Mouse (Mus musculus): Measurements from ENCODE around the gene Vav3. TPM values are rescaled to one million over a fixed set of nuclear protein-coding genes. Genes with fewer than 3 reads are reported as not detected.

Gene Vav3
- polyA plus RNA-seq, 1 experiment from 2014 or later: 13.6 TPM

DNA sequence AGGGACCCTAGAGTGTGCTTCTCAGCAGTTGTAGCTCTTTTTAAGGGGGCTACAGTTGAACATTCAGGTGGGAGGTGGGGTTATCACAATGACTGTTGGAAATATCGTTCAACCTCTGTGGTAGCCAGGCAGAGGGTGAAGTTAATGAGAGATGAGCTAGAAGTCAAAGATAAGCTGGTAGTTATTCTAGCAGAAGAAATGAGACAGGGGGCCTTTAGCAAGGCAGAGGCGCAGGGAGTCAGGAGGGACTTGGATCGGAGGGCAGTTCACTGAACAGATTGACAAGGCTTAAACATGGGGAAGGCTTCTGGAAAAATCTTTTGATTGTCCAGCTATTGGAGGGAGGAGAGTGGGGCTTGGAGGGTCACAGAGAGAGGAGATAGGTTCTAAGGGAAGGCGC lies 147.4 kb downstream of the Vav3 start:
- no peak overlapping the region for H3K27ac ChIP-seq (replicated peaks in 1 of 2; ENCODE audit: control insufficient read depth in 1 of 2, insufficient read depth in 1 of 2, low read depth in 2 of 2, low read length in 2 of 2)
- H3K9ac ChIP-seq (ENCODE audit: low read length): no peak overlapping the region
- no peak for ATAC-seq (ENCODE audit: insufficient number of reproducible peaks, insufficient read depth, low FRiP score, low read depth)
- H3K27me3 ChIP-seq (ENCODE audit: control insufficient read depth, insufficient read depth, low read length): no peaks in the 10 kb centered on the region
- no peak overlapping the region for H3K4me2 ChIP-seq (ENCODE audit: low read length)
- no peaks in the 10 kb centered on the region for H3K4me1 ChIP-seq (ENCODE audit: control insufficient read depth in 2 of 2, insufficient read depth in 2 of 2, low read length in 2 of 2)
- WGBS: 80% methylated on average over 4 of the region's 4 CpGs
- no peak overlapping the region for H3K4me3 ChIP-seq (ENCODE audit: control insufficient read depth in 1 of 2, insufficient read depth in 1 of 2, low read depth in 1 of 2, low read length in 2 of 2)
- no peaks in the 10 kb centered on the region for H3K36me3 ChIP-seq (ENCODE audit: control insufficient read depth, insufficient read depth, low read length)
- no peaks in the 10 kb centered on the region for H3K9me3 ChIP-seq (ENCODE audit: control insufficient read depth, low read length)

DNA sequence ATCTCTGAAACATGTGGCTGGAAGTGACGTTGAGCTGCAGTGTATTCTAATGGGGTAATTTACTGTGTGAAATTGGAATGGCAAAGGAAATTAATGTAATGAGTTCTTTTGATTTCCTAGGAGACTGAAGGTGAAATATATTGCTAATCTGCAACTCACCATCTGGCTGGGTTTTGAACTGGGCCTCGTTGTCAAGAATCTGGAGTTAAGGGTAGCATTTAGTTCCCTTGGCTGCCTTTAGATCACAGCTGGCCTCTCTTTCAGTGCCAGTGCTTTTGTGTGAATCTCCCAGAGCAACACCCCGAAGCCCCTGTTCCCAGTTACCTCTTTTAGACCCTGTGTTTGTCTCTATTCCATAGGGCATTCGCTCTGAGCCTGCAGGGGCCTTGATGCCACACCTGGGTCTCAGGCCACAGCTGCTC lies 148.3 kb downstream of the Vav3 start:
- Histone ChIP-seq H3K9me3 (ENCODE audit: control insufficient read depth, low read length) (no peaks in the 10 kb centered on the region), H3K4me1 (ENCODE audit: control insufficient read depth in 2 of 2, insufficient read depth in 2 of 2, low read length in 2 of 2) (no peaks in the 10 kb centered on the region), H3K36me3 (ENCODE audit: control insufficient read depth, insufficient read depth, low read length) (no peaks in the 10 kb centered on the region), H3K9ac (ENCODE audit: low read length) (no peak overlapping the region), H3K27ac (replicated peaks in 1 of 2; ENCODE audit: control insufficient read depth in 1 of 2, insufficient read depth in 1 of 2, low read depth in 2 of 2, low read length in 2 of 2) (no peak overlapping the region), H3K27me3 (ENCODE audit: control insufficient read depth, insufficient read depth, low read length) (no peaks in the 10 kb centered on the region), H3K4me2 (ENCODE audit: low read length) (no peak overlapping the region), H3K4me3 (ENCODE audit: control insufficient read depth in 1 of 2, insufficient read depth in 1 of 2, low read depth in 1 of 2, low read length in 2 of 2) (no peak overlapping the region)
- WGBS: 74% methylated on average over 4 of the region's 4 CpGs
- ATAC-seq (ENCODE audit: insufficient number of reproducible peaks, insufficient read depth, low FRiP score, low read depth): no peak

DNA sequence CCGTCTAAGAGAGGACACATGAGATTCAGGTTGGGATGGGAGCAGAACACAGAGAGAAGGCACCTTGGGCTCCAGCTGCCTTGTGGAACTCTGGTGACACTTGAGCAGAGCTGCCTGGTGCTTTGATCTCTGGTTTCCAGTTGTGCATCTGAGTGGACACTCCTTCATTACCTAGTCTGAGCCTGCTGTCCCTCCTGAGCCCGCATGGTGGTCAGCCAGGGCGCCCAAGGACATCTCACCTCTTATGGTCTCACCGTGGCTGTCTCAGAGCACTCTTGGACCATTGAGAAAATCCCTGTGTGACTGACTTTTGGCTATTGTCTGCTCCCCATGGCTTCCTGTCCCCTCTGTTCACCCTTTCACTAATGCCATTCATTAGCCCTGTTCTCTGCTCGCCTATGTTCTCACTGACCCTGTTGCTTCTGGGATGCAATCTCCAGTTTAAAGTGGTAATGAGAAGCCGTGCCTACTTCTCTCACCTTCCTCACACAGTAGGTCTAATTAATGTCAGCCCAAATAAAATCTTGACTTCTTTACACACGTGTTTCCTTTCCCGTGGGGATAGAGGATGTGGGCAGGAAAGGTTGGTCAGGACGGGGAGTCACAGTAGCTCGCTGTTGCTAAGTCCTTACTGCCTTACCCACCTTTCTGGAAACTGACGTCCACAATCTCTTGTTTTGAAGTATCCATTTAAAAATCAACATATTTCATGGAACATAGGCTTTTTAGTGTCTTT lies 150.3 kb downstream of the Vav3 start:
- H3K4me2 ChIP-seq (ENCODE audit: low read length): no peak overlapping the region
- H3K27me3 ChIP-seq (ENCODE audit: control insufficient read depth, insufficient read depth, low read length): no peaks in the 10 kb centered on the region
- no peak overlapping the region for H3K9ac ChIP-seq (ENCODE audit: low read length)
- no peak for ATAC-seq (ENCODE audit: insufficient number of reproducible peaks, insufficient read depth, low FRiP score, low read depth)
- H3K4me1 ChIP-seq (ENCODE audit: control insufficient read depth in 2 of 2, insufficient read depth in 2 of 2, low read length in 2 of 2): no peaks in the 10 kb centered on the region
- H3K4me3 ChIP-seq (ENCODE audit: control insufficient read depth in 1 of 2, insufficient read depth in 1 of 2, low read depth in 1 of 2, low read length in 2 of 2): no peak overlapping the region
- WGBS: 62% methylated on average over 11 of the region's 11 CpGs
- H3K9me3 ChIP-seq (ENCODE audit: control insufficient read depth, low read length): no peaks in the 10 kb centered on the region
- H3K36me3 ChIP-seq (ENCODE audit: control insufficient read depth, insufficient read depth, low read length): no peaks in the 10 kb centered on the region
- no peak overlapping the region for H3K27ac ChIP-seq (replicated peaks in 1 of 2; ENCODE audit: control insufficient read depth in 1 of 2, insufficient read depth in 1 of 2, low read depth in 2 of 2, low read length in 2 of 2)

DNA sequence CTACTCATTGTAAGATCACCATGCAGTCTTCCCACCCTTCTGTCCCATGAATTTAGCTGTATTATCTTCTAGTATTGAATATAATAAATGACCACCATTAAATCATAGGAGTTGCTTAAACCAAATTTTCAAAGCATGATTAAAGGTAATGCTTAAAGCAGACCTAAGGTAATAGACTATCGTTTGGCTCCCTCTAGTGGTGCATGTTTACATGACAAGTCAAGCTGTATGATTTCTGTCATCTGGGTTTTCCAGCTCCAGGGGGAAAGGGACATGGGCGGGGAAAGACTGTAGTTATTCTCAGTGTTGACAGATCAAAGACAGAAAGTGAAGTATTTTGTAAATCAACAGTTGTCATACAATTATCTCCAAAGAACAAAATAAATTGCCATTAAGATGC lies 151.1 kb downstream of the Vav3 start:
- Histone ChIP-seq H3K9me3 (ENCODE audit: control insufficient read depth, low read length) (no peaks in the 10 kb centered on the region), H3K36me3 (ENCODE audit: control insufficient read depth, insufficient read depth, low read length) (no peaks in the 10 kb centered on the region), H3K27ac (replicated peaks in 1 of 2; ENCODE audit: control insufficient read depth in 1 of 2, insufficient read depth in 1 of 2, low read depth in 2 of 2, low read length in 2 of 2) (no peak overlapping the region), H3K27me3 (ENCODE audit: control insufficient read depth, insufficient read depth, low read length) (no peaks in the 10 kb centered on the region), H3K4me2 (ENCODE audit: low read length) (no peak overlapping the region), H3K9ac (ENCODE audit: low read length) (no peak overlapping the region), H3K4me1 (ENCODE audit: control insufficient read depth in 2 of 2, insufficient read depth in 2 of 2, low read length in 2 of 2) (no peaks in the 10 kb centered on the region), H3K4me3 (ENCODE audit: control insufficient read depth in 1 of 2, insufficient read depth in 1 of 2, low read depth in 1 of 2, low read length in 2 of 2) (no peak overlapping the region)
- no peak for ATAC-seq (ENCODE audit: insufficient number of reproducible peaks, insufficient read depth, low FRiP score, low read depth)
- WGBS: 9% methylated on average over 2 of the region's 2 CpGs

DNA sequence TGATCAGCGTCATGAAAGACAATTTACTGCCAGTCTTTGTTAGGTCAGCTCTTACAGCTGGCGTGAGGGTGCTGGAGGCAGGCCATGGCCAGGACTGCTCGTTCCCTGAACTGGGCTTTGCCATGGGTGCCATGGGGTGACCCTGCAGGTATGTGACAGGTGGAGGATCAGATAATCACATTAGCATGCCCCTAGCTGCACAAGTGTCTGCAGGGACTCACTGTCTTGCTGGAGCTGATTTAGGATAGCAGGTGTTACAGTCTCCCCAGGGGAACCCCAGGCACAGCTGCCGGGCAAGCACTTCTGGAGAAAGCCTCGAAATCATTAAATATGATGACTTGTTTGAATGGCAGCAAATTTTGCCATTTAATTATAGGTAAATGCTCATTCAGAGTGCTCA lies 156.0 kb downstream of the Vav3 start:
- H3K4me2 ChIP-seq (ENCODE audit: low read length): no peak overlapping the region
- no peaks in the 10 kb centered on the region for H3K36me3 ChIP-seq (ENCODE audit: control insufficient read depth, insufficient read depth, low read length)
- H3K27me3 ChIP-seq (ENCODE audit: control insufficient read depth, insufficient read depth, low read length): no peaks in the 10 kb centered on the region
- no peak overlapping the region for H3K9ac ChIP-seq (ENCODE audit: low read length)
- WGBS: 81% methylated on average over 5 of the region's 5 CpGs
- no peak for ATAC-seq (ENCODE audit: insufficient number of reproducible peaks, insufficient read depth, low FRiP score, low read depth)
- no peak overlapping the region for H3K27ac ChIP-seq (replicated peaks in 1 of 2; ENCODE audit: control insufficient read depth in 1 of 2, insufficient read depth in 1 of 2, low read depth in 2 of 2, low read length in 2 of 2)
- no peak overlapping the region for H3K4me3 ChIP-seq (ENCODE audit: control insufficient read depth in 1 of 2, insufficient read depth in 1 of 2, low read depth in 1 of 2, low read length in 2 of 2)
- H3K4me1 ChIP-seq (ENCODE audit: control insufficient read depth in 2 of 2, insufficient read depth in 2 of 2, low read length in 2 of 2): no peaks in the 10 kb centered on the region
- no peaks in the 10 kb centered on the region for H3K9me3 ChIP-seq (ENCODE audit: control insufficient read depth, low read length)

DNA sequence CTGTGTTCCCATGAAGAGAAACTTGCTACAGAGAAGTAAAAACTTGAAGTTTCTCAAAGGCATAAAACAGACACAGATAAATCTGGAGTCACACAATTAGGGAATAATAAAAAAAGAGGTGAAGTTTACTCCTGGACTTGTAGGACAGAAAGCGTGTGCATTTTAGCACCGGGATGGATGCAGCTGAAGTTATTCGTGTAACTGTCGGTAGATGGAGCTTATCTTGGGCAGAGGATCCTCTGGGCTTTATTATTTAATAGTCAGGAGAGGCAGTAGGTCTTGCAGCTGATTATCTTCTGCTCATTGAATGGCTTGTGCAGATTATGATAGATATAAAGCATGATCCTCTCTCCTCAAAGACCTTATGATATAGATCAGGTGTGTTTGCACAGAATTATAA lies 156.6 kb downstream of the Vav3 start:
- no peaks in the 10 kb centered on the region for H3K36me3 ChIP-seq (ENCODE audit: control insufficient read depth, insufficient read depth, low read length)
- no peak overlapping the region for H3K4me2 ChIP-seq (ENCODE audit: low read length)
- 72% methylated on average over 4 of the region's 4 CpGs for WGBS
- H3K27ac ChIP-seq (replicated peaks in 1 of 2; ENCODE audit: control insufficient read depth in 1 of 2, insufficient read depth in 1 of 2, low read depth in 2 of 2, low read length in 2 of 2): no peak overlapping the region
- H3K9ac ChIP-seq (ENCODE audit: low read length): no peak overlapping the region
- ATAC-seq (ENCODE audit: insufficient number of reproducible peaks, insufficient read depth, low FRiP score, low read depth): no peak
- no peaks in the 10 kb centered on the region for H3K4me1 ChIP-seq (ENCODE audit: control insufficient read depth in 2 of 2, insufficient read depth in 2 of 2, low read length in 2 of 2)
- H3K27me3 ChIP-seq (ENCODE audit: control insufficient read depth, insufficient read depth, low read length): no peaks in the 10 kb centered on the region
- no peak overlapping the region for H3K4me3 ChIP-seq (ENCODE audit: control insufficient read depth in 1 of 2, insufficient read depth in 1 of 2, low read depth in 1 of 2, low read length in 2 of 2)
- no peaks in the 10 kb centered on the region for H3K9me3 ChIP-seq (ENCODE audit: control insufficient read depth, low read length)

DNA sequence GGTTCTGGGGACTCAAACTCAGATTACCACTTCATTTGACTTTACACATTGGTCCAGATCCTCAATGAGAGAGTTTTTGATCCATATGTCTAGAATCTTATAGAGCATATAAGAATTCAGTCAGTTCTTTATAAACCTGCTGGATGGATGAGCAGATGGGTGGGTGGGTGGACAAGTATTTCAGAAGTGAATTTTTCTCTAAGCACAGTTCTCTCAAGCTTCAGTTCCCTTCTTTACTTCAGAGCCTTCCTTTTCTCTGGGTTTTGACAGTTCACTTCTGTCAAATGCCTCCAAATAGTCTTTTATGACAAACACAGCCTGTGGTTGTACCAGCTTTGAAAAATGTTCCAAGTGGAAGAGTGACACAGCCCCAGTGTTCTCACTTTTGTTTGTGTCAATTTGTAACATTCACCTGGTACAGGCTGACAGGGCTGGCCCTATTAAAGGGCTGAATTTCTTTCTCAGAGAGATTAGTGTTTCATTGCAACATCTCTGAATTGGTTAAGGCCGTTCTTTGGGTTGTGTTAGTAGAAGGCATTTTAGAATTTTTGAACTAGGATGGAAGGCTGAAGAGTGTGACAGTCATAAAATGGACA lies 159.5 kb downstream of the Vav3 start:
- no peak overlapping the region for H3K27ac ChIP-seq (replicated peaks in 1 of 2; ENCODE audit: control insufficient read depth in 1 of 2, insufficient read depth in 1 of 2, low read depth in 2 of 2, low read length in 2 of 2)
- H3K4me3 ChIP-seq (ENCODE audit: control insufficient read depth in 1 of 2, insufficient read depth in 1 of 2, low read depth in 1 of 2, low read length in 2 of 2): no peak overlapping the region
- H3K27me3 ChIP-seq (ENCODE audit: control insufficient read depth, insufficient read depth, low read length): no peaks in the 10 kb centered on the region
- H3K4me1 ChIP-seq (ENCODE audit: control insufficient read depth in 2 of 2, insufficient read depth in 2 of 2, low read length in 2 of 2): no peaks in the 10 kb centered on the region
- ATAC-seq (ENCODE audit: insufficient number of reproducible peaks, insufficient read depth, low FRiP score, low read depth): no peak
- 0 out of 2 replicates have a peak, but pooled peaks cover 4% of the 10 kb centered on the region for H3K36me3 ChIP-seq (ENCODE audit: control insufficient read depth, insufficient read depth, low read length)
- H3K9me3 ChIP-seq (ENCODE audit: control insufficient read depth, low read length): no peaks in the 10 kb centered on the region
- WGBS: 85% methylated on average over 1 of the region's 1 CpGs
- no peak overlapping the region for H3K9ac ChIP-seq (ENCODE audit: low read length)
- H3K4me2 ChIP-seq (ENCODE audit: low read length): no peak overlapping the region

DNA sequence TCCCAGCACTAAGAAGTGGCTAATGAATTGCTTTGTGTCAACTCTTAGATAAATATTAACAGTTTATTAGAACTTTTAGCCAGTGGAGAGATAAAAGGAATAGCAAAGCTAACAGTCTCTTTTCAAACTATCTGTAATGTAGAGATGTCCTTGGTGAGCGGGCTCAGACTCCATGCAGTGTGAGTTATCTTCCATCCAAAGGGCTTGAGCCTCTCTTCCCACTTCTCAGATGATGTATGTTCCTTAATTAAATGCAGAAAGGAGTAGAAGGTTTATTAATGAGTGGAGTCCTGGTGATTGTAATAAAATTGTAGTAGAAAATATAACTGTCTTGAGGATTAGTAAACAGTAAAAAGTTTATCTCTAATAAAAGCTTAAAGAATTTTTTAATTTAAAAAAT lies 169.3 kb downstream of the Vav3 start:
- no peak for ATAC-seq (ENCODE audit: insufficient number of reproducible peaks, insufficient read depth, low FRiP score, low read depth)
- Histone ChIP-seq H3K4me3 (ENCODE audit: control insufficient read depth in 1 of 2, insufficient read depth in 1 of 2, low read depth in 1 of 2, low read length in 2 of 2) (no peak overlapping the region), H3K9me3 (ENCODE audit: control insufficient read depth, low read length) (no peaks in the 10 kb centered on the region), H3K4me1 (ENCODE audit: control insufficient read depth in 2 of 2, insufficient read depth in 2 of 2, low read length in 2 of 2) (no peaks in the 10 kb centered on the region), H3K27me3 (ENCODE audit: control insufficient read depth, insufficient read depth, low read length) (no peaks in the 10 kb centered on the region), H3K27ac (replicated peaks in 1 of 2; ENCODE audit: control insufficient read depth in 1 of 2, insufficient read depth in 1 of 2, low read depth in 2 of 2, low read length in 2 of 2) (no peak overlapping the region), H3K36me3 (ENCODE audit: control insufficient read depth, insufficient read depth, low read length) (no peaks in the 10 kb centered on the region), H3K4me2 (ENCODE audit: low read length) (no peak overlapping the region), H3K9ac (ENCODE audit: low read length) (no peak overlapping the region)
- 78% methylated on average over 1 of the region's 1 CpGs for WGBS
